In the genomic region with DNA sequence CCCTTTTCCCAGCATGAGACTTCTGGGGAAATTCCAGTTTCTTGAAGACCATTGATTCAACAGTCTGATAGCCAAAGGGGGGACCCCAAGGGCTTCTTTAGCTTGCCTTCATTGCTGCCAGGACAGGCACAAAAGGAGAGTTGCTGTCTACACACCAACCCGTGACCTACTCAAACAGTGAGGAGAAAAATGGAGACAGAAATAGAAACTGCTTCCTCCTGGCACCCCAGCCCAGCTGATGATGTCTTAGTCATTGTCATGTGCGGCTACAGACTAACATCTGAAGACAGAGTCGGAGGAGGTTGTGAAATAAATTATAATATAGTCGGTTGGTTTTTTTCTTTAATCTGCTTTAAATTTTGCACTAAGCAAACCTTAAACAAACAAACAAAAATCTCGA, we compare ENCODE assay signal across 9 mouse cellular contexts.
DNase-seq lines count a peak whose midpoint lies in the region; ATAC-seq lines count a peak whose summit lies in the region.
"Had no signal": no experiment of that assay in that cellular context is flagged by ENCODE, and none has a peak within 500 bp of the region (broad histone marks: within the 10 kb centered on the region; RNA-seq: fewer than 3 reads in every experiment).

No protein-coding gene starts in this region.

- no peaks in the 10 kb centered on the region for H3K36me3 ChIP-seq in heart, embryonic 11.5 days (ENCODE audit: control insufficient read depth, insufficient read depth, low read length)
- H3K36me3 ChIP-seq in embryonic facial prominence, embryonic 14.5 days (ENCODE audit: control insufficient read depth, insufficient read depth, low read length) = no peaks in the 10 kb centered on the region
- H3K36me3 ChIP-seq: hindbrain, embryonic 12.5 days had no signal

- no peaks in the 10 kb centered on the region for H3K9me3 ChIP-seq in heart, embryonic 11.5 days (replicated peaks; ENCODE audit: control insufficient read depth, low read length)
- no peaks in the 10 kb centered on the region for H3K9me3 ChIP-seq in embryonic facial prominence, embryonic 14.5 days (ENCODE audit: control insufficient read depth, low read length)
- H3K9me3 ChIP-seq: hindbrain, embryonic 12.5 days had no signal

- intact Hi-C loops in heart, postnatal 36 days (cut with DNase I) = loop anchor here (2.0 to 5.0 kb wide), 2 partner anchors 415 to 458 kb away; no protein-coding TSS in a partner anchor

- no peak for ATAC-seq in heart, embryonic 11.5 days (replicated peaks; ENCODE audit: insufficient number of reproducible peaks, low FRiP score, low TSS enrichment)
- ATAC-seq in embryonic facial prominence, embryonic 14.5 days (ENCODE audit: low read depth) = no peak
- ATAC-seq in megakaryocyte, adult 5-6 weeks (ENCODE audit: poor library complexity, severe bottlenecking) = peak; percentile 76

- no peaks in the 10 kb centered on the region for H3K4me1 ChIP-seq in heart, embryonic 11.5 days (ENCODE audit: control insufficient read depth, insufficient read depth, low read length)
- no peaks in the 10 kb centered on the region for H3K4me1 ChIP-seq in embryonic facial prominence, embryonic 14.5 days (ENCODE audit: control insufficient read depth, insufficient read depth, low read length)

- H3K27me3 ChIP-seq in heart, embryonic 11.5 days (ENCODE audit: control insufficient read depth, insufficient read depth, low read length) = no peaks in the 10 kb centered on the region
- H3K27me3 ChIP-seq in embryonic facial prominence, embryonic 14.5 days (replicated peaks; ENCODE audit: control insufficient read depth, insufficient read depth, low read length) = no peaks in the 10 kb centered on the region
- H3K27me3 ChIP-seq: hindbrain, embryonic 12.5 days had no signal

- no peak overlapping the region for H3K9ac ChIP-seq in heart, embryonic 11.5 days (ENCODE audit: low read depth, low read length)
- H3K9ac ChIP-seq in embryonic facial prominence, embryonic 14.5 days (ENCODE audit: low read depth, low read length) = no peak overlapping the region
- H3K9ac ChIP-seq: hindbrain, embryonic 12.5 days had no signal

- H3K4me2 ChIP-seq in heart, embryonic 11.5 days = peak overlapping the region; percentile 39
- peak overlapping the region; percentile 31 for H3K4me2 ChIP-seq in embryonic facial prominence, embryonic 14.5 days (ENCODE audit: low read depth, low read length)

- WGBS in heart, embryonic 11.5 days (ENCODE audit: insufficient replicate concordance) = 49% methylated on average over 5 of the region's 5 CpGs
- 43% methylated on average over 5 of the region's 5 CpGs for WGBS in embryonic facial prominence, embryonic 14.5 days

- DNase-seq in heart, postnatal 36 days = no peak
- DNase-seq in B cell, adult 2 months = peak; percentile 7 to 10
- DNase-seq in embryonic facial prominence, embryonic 14.5 days (ENCODE audit: low spot score) = peak; percentile 21
- no peak for DNase-seq in urinary bladder, adult 2 months (ENCODE audit: low spot score)
- DNase-seq in testis, postnatal 14 days (ENCODE audit: low spot score) = no peak
- DNase-seq in ovary, postnatal 36 days (ENCODE audit: low spot score) = no peak

- no peak overlapping the region for H3K27ac ChIP-seq in heart, embryonic 11.5 days (ENCODE audit: low read depth, low read length)
- no peak overlapping the region for H3K27ac ChIP-seq in embryonic facial prominence, embryonic 14.5 days (replicated peaks; ENCODE audit: low read depth, low read length)
- H3K27ac ChIP-seq: hindbrain, embryonic 12.5 days had no signal

- no peak overlapping the region for H3K4me3 ChIP-seq in heart, embryonic 11.5 days (ENCODE audit: low read depth, low read length)
- no peak overlapping the region for H3K4me3 ChIP-seq in embryonic facial prominence, embryonic 14.5 days (ENCODE audit: low read depth, low read length)
- H3K4me3 ChIP-seq: hindbrain, embryonic 12.5 days had no signal

Comparison
In these comparisons a context has a peak if more than half of its experiments do, and no peak if none do; other contexts are left out.
1. DNase-seq: peak in B cell, adult 2 months (2 of 2) and embryonic facial prominence, embryonic 14.5 days (single experiment); none in heart, postnatal 36 days (0 of 2), urinary bladder, adult 2 months (single experiment), testis, postnatal 14 days (single experiment) and ovary, postnatal 36 days (single experiment).